Mouse (Mus musculus): ENCODE data around the gene Ugt8a. TPM values are rescaled to one million over a fixed set of nuclear protein-coding genes. Genes with fewer than 3 reads are reported as not detected.

Gene Ugt8a
- polyA plus RNA-seq, 1 experiment = not detected

- TF ChIP-seq CTCF (IDR thresholded peaks at IDR 0.05; ENCODE audit: insufficient read depth, low read depth, low read length) (no peak), POLR2A (IDR thresholded peaks at IDR 0.05; ENCODE audit: insufficient read depth, low read depth, low read length) (no peak)
- Histone ChIP-seq H3K4me1 (ENCODE audit: control insufficient read depth, insufficient read depth, low read length) (peaks cover 11% of the 10 kb centered on the region), H3K27ac (ENCODE audit: insufficient read depth, low read depth, low read length) (no peak overlapping the region), H3K4me3 (ENCODE audit: insufficient read depth, low read depth, low read length) (peak overlapping the region; percentile 56)
- WGBS = under 1% methylated on average over 32 of the region's 37 CpGs
These were observed 314 bp upstream of the Ugt8a start for GRCm38 (mm10) chr3:125938756-125939109.

- Histone ChIP-seq H3K4me3 (ENCODE audit: insufficient read depth, low read depth, low read length) (peak overlapping the region; percentile 62), H3K4me1 (ENCODE audit: control insufficient read depth, insufficient read depth, low read length) (peaks cover 11% of the 10 kb centered on the region), H3K27ac (ENCODE audit: insufficient read depth, low read depth, low read length) (no peak overlapping the region)
- no peak for TF ChIP-seq POLR2A (IDR thresholded peaks at IDR 0.05; ENCODE audit: insufficient read depth, low read depth, low read length)
- no peak for TF ChIP-seq CTCF (IDR thresholded peaks at IDR 0.05; ENCODE audit: insufficient read depth, low read depth, low read length)
- WGBS = under 1% methylated on average over 43 of the region's 43 CpGs
These were observed 805 bp downstream of the Ugt8a start for GRCm38 (mm10) chr3:125937536-125938091.

GRCm38 (mm10) chr3:125935796-125936195 is 2.6 kb downstream of the Ugt8a start:
- Histone ChIP-seq H3K27ac (ENCODE audit: insufficient read depth, low read depth, low read length) (no peak overlapping the region), H3K4me3 (ENCODE audit: insufficient read depth, low read depth, low read length) (no peak overlapping the region), H3K4me1 (ENCODE audit: control insufficient read depth, insufficient read depth, low read length) (peaks cover 11% of the 10 kb centered on the region)
- TF ChIP-seq POLR2A (IDR thresholded peaks at IDR 0.05; ENCODE audit: insufficient read depth, low read depth, low read length) (no peak), CTCF (IDR thresholded peaks at IDR 0.05; ENCODE audit: insufficient read depth, low read depth, low read length) (no peak)

GRCm38 (mm10) chr3:125932594-125933237 is 5.7 kb downstream of the Ugt8a start:
- Histone ChIP-seq H3K4me3 (ENCODE audit: insufficient read depth, low read depth, low read length) (no peak overlapping the region), H3K27ac (ENCODE audit: insufficient read depth, low read depth, low read length) (no peak overlapping the region)
- WGBS = 81% methylated on average over 3 of the region's 3 CpGs

GRCm38 (mm10) chr3:125931059-125931458 is 7.4 kb downstream of the Ugt8a start:
- H3K27ac ChIP-seq (ENCODE audit: insufficient read depth, low read depth, low read length) = no peak overlapping the region
- TF ChIP-seq CTCF (IDR thresholded peaks at IDR 0.05; ENCODE audit: insufficient read depth, low read depth, low read length) (no peak), POLR2A (IDR thresholded peaks at IDR 0.05; ENCODE audit: insufficient read depth, low read depth, low read length) (no peak)
- no peaks in the 10 kb centered on the region for H3K4me1 ChIP-seq (ENCODE audit: control insufficient read depth, insufficient read depth, low read length)
- H3K4me3 ChIP-seq (ENCODE audit: insufficient read depth, low read depth, low read length) = no peak overlapping the region
- WGBS = 59% methylated on average over 1 of the region's 1 CpGs

More at GRCm38 (mm10) chr3:125932594-125933237, 5.7 kb downstream of the Ugt8a start:
- H3K4me1 ChIP-seq (ENCODE audit: control insufficient read depth, insufficient read depth, low read length) = peaks cover 4% of the 10 kb centered on the region
- TF ChIP-seq CTCF (IDR thresholded peaks at IDR 0.05; ENCODE audit: insufficient read depth, low read depth, low read length) (no peak), POLR2A (IDR thresholded peaks at IDR 0.05; ENCODE audit: insufficient read depth, low read depth, low read length) (no peak)

GRCm38 (mm10) chr3:125920876-125921275 is 17.5 kb downstream of the Ugt8a start:
- Histone ChIP-seq H3K4me1 (ENCODE audit: control insufficient read depth, insufficient read depth, low read length) (no peaks in the 10 kb centered on the region), H3K4me3 (ENCODE audit: insufficient read depth, low read depth, low read length) (no peak overlapping the region), H3K27ac (ENCODE audit: insufficient read depth, low read depth, low read length) (no peak overlapping the region)
- TF ChIP-seq CTCF (IDR thresholded peaks at IDR 0.05; ENCODE audit: insufficient read depth, low read depth, low read length) = no peak
- TF ChIP-seq POLR2A (IDR thresholded peaks at IDR 0.05; ENCODE audit: insufficient read depth, low read depth, low read length) = no peak
- 79% methylated on average over 2 of the region's 2 CpGs for WGBS

- Histone ChIP-seq H3K27ac (ENCODE audit: insufficient read depth, low read depth, low read length) (no peak overlapping the region), H3K4me1 (ENCODE audit: control insufficient read depth, insufficient read depth, low read length) (no peaks in the 10 kb centered on the region), H3K4me3 (ENCODE audit: insufficient read depth, low read depth, low read length) (no peak overlapping the region)
- 51% methylated on average over 1 of the region's 1 CpGs for WGBS
- TF ChIP-seq POLR2A (IDR thresholded peaks at IDR 0.05; ENCODE audit: insufficient read depth, low read depth, low read length) (no peak), CTCF (IDR thresholded peaks at IDR 0.05; ENCODE audit: insufficient read depth, low read depth, low read length) (no peak)
These were observed 39.4 kb downstream of the Ugt8a start for GRCm38 (mm10) chr3:125898976-125899375.

- no peak for TF ChIP-seq CTCF (IDR thresholded peaks at IDR 0.05; ENCODE audit: insufficient read depth, low read depth, low read length)
- H3K4me3 ChIP-seq (ENCODE audit: insufficient read depth, low read depth, low read length) = no peak overlapping the region
- 30% methylated on average over 2 of the region's 2 CpGs for WGBS
These were observed 51.3 kb downstream of the Ugt8a start for GRCm38 (mm10) chr3:125887109-125887508.

GRCm38 (mm10) chr3:125884879-125885278 is 53.5 kb downstream of the Ugt8a start:
- TF ChIP-seq POLR2A (IDR thresholded peaks at IDR 0.05; ENCODE audit: insufficient read depth, low read depth, low read length) (no peak), CTCF (IDR thresholded peaks at IDR 0.05; ENCODE audit: insufficient read depth, low read depth, low read length) (no peak)
- Histone ChIP-seq H3K27ac (ENCODE audit: insufficient read depth, low read depth, low read length) (no peak overlapping the region), H3K4me3 (ENCODE audit: insufficient read depth, low read depth, low read length) (no peak overlapping the region), H3K4me1 (ENCODE audit: control insufficient read depth, insufficient read depth, low read length) (no peaks in the 10 kb centered on the region)
- 84% methylated on average over 2 of the region's 2 CpGs for WGBS

More at GRCm38 (mm10) chr3:125887109-125887508, 51.3 kb downstream of the Ugt8a start:
- no peak overlapping the region for H3K27ac ChIP-seq (ENCODE audit: insufficient read depth, low read depth, low read length)
- no peaks in the 10 kb centered on the region for H3K4me1 ChIP-seq (ENCODE audit: control insufficient read depth, insufficient read depth, low read length)
